Mouse (Mus musculus) limb, embryonic 14.5 days (tissue): ENCODE results near the gene Ints5. TPM values are rescaled to one million over a fixed set of nuclear protein-coding genes. Genes with fewer than 3 reads are reported as not detected.
A peak's percentile ranks its signal among the peaks of the same experiment; 100 is the strongest.

Experiments used
- ATAC-seq: fragments of 200-750 bp; cut with Nextera tagmentation; 2 replicates; pipeline ENCODE4 v1.8.0; 2017; ENCODE audit warnings: low read depth, moderate number of reproducible peaks, moderate TSS enrichment; ENCODE audit not compliant: low FRiP score
- DNase-seq: peaks from one replicate; pipeline ENCODE4 v3.0.0-alpha.2; 2015; ENCODE audit warnings: low spot score
- H3K27ac ChIP-seq: fragments of 300-500 bp; sonication (generic); replicated peaks from 2 replicates; pipeline ENCODE4 v1.5.1; 2014; ENCODE audit warnings: low read depth, mild to moderate bottlenecking, low read length, moderate library complexity, mixed read lengths
- H3K27me3 ChIP-seq: fragments of 300-500 bp; sonication (generic); 2 replicates; pipeline ENCODE4 v1.6.1; 2014; ENCODE audit warnings: low read length, mixed read lengths; ENCODE audit not compliant: control insufficient read depth, insufficient read depth
- H3K36me3 ChIP-seq: fragments of 300-500 bp; sonication (generic); 2 replicates; pipeline ENCODE4 v1.6.1; 2014; ENCODE audit warnings: mild to moderate bottlenecking, low read length, moderate library complexity, mixed read lengths; ENCODE audit not compliant: control insufficient read depth, insufficient read depth
- H3K4me1 ChIP-seq: fragments of 300-500 bp; sonication (generic); 2 replicates; pipeline ENCODE4 v1.6.1; 2014; ENCODE audit warnings: antibody characterized with exemption, low read length, mixed read lengths; ENCODE audit not compliant: control insufficient read depth, insufficient read depth
- H3K4me2 ChIP-seq: fragments of 300-500 bp; sonication (generic); replicated peaks from 2 replicates; pipeline ENCODE4 v1.6.1; 2014; ENCODE audit warnings: low read depth, mild to moderate bottlenecking, low read length, moderate library complexity; ENCODE audit not compliant: severe bottlenecking
- H3K4me3 ChIP-seq: fragments of 300-500 bp; sonication (generic); replicated peaks from 2 replicates; pipeline ENCODE4 v1.5.1; 2014; ENCODE audit warnings: low read length
- H3K9ac ChIP-seq: fragments of 300-500 bp; sonication (generic); 2 replicates; pipeline ENCODE4 v1.6.1; 2014; ENCODE audit warnings: mild to moderate bottlenecking, low read depth, low read length, moderate library complexity; ENCODE audit not compliant: severe bottlenecking
- H3K9me3 ChIP-seq: fragments of 300-500 bp; sonication (generic); 2 replicates; pipeline ENCODE4 v1.6.1; 2016; ENCODE audit warnings: low read length; ENCODE audit not compliant: control insufficient read depth
- POLR2A ChIP-seq: fragments of 200-500 bp; IDR thresholded peaks from 2 replicates; pipeline ENCODE4 v1.8.0; 2012; ENCODE audit warnings: inconsistent platforms, mild to moderate bottlenecking, moderate library complexity, borderline replicate concordance; ENCODE audit not compliant: insufficient read depth, insufficient read length; ENCODE audit errors: extremely low read depth
- WGBS: fragments of 180-500 bp; shearing (Covaris S2); extraction: QIAGEN DNeasy Blood & Tissue Kit; methylation state at CpG from one replicate; pipeline ENCODE4 v1.1.7; 2014; 5-methylcytosine and 5-hydroxymethylcytosine counted together
- polyA plus RNA-seq, 2 experiments: library from polyadenylated mRNA; depleted of rRNA in 1 of 2; stranded (reverse) in 1 of 2; unstranded in 1 of 2; fragments of >200 nt; fragmentation: Nextera tagmentation in 1 of 2; extraction: Ambion mirVana in 1 of 2; gene quantifications; 2 replicates each; pipeline versions ENCODE4 v1.2.1 to v1.2.3; 2012 to 2014

The Ints5 gene
- polyA plus RNA-seq, 2 experiments: 33.4 to 34.5 TPM

- Histone ChIP-seq H3K36me3 (peaks cover 47% of the 10 kb centered on the region), H3K9me3 (no peaks in the 10 kb centered on the region), H3K9ac (peak overlapping the region; percentile 91), H3K4me3 (peak overlapping the region; percentile 95), H3K27me3 (no peaks in the 10 kb centered on the region), H3K4me2 (peak overlapping the region; percentile 86), H3K27ac (peak overlapping the region; percentile 78), H3K4me1 (peaks cover 16% of the 10 kb centered on the region)
- ATAC-seq (no peak), DNase-seq (no peak)
- WGBS: 3% methylated on average over 13 of the region's 13 CpGs
- no peak for TF ChIP-seq POLR2A
Measured at GRCm38 (mm10) chr19:8898576-8898975, 5.8 kb downstream of the Ints5 start.

GRCm38 (mm10) chr19:8899079-8899478, 6.3 kb downstream of the Ints5 start:
- Histone ChIP-seq H3K27ac (0 out of 2 replicates have a peak overlapping the region, but pooled peaks have one; percentile 78), H3K9me3 (no peaks in the 10 kb centered on the region), H3K4me3 (peak overlapping the region; percentile 95), H3K36me3 (peaks cover 52% of the 10 kb centered on the region), H3K4me1 (peaks cover 13% of the 10 kb centered on the region), H3K4me2 (peak overlapping the region; percentile 86), H3K9ac (peak overlapping the region; percentile 91), H3K27me3 (no peaks in the 10 kb centered on the region)
- no peak for ATAC-seq
- TF ChIP-seq POLR2A: no peak
- 25% methylated on average over 3 of the region's 3 CpGs for whole genome bisulfite sequencing
- DNase-seq: no peak

GRCm38 (mm10) chr19:8903412-8903811, 10.6 kb downstream of the Ints5 start:
- Histone ChIP-seq H3K36me3 (peaks cover 66% of the 10 kb centered on the region), H3K27ac (no peak overlapping the region), H3K9ac (no peak overlapping the region), H3K4me3 (no peak overlapping the region), H3K27me3 (no peaks in the 10 kb centered on the region), H3K9me3 (no peaks in the 10 kb centered on the region), H3K4me1 (peaks cover 8% of the 10 kb centered on the region), H3K4me2 (no peak overlapping the region)
- ATAC-seq (no peak), DNase-seq (no peak)
- 95% methylated on average over 5 of the region's 5 CpGs for WGBS
- no peak for TF ChIP-seq POLR2A

DNA sequence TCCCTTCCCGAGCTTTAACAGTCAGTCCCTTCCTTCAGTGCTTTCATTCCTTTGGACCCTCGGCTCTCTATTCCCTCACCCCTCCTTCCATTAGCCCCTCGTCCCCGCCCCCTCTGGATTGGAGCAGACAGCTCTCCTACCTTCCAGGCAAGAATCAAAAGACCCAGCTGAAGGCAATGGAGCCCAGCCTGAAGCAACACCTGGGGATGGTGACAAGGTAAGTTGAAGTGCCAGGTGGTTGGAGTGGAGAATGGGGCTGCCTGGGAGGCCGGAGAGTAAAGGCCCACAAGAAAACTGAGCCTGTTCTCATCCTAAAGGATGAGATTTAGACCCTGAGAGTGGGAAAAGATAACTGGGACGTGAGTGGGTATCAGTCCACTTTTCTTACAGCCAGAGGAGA, 15.7 kb downstream of the Ints5 start:
- no peak for TF ChIP-seq POLR2A
- no peak overlapping the region for H3K27ac ChIP-seq
- H3K4me1 ChIP-seq: no peaks in the 10 kb centered on the region
- H3K9me3 ChIP-seq: no peaks in the 10 kb centered on the region
- peaks cover 97% of the 10 kb centered on the region for H3K36me3 ChIP-seq
- H3K4me3 ChIP-seq: no peak overlapping the region
- ATAC-seq (no peak), DNase-seq (no peak)
- no peak overlapping the region for H3K4me2 ChIP-seq
- H3K27me3 ChIP-seq: no peaks in the 10 kb centered on the region
- 85% methylated on average over 6 of the region's 6 CpGs for WGBS
- no peak overlapping the region for H3K9ac ChIP-seq

- H3K36me3 ChIP-seq: peaks cover 98% of the 10 kb centered on the region
- no peak overlapping the region for H3K4me2 ChIP-seq
- no peak overlapping the region for H3K4me3 ChIP-seq
- DNase-seq (no peak), ATAC-seq (no peak)
- H3K27me3 ChIP-seq: no peaks in the 10 kb centered on the region
- H3K9me3 ChIP-seq: no peaks in the 10 kb centered on the region
- no peak for TF ChIP-seq POLR2A
- H3K9ac ChIP-seq: no peak overlapping the region
- 95% methylated on average over 5 of the region's 5 CpGs for WGBS
- no peaks in the 10 kb centered on the region for H3K4me1 ChIP-seq
- no peak overlapping the region for H3K27ac ChIP-seq
Measured at GRCm38 (mm10) chr19:8911810-8912209, 19.0 kb downstream of the Ints5 start.

DNA sequence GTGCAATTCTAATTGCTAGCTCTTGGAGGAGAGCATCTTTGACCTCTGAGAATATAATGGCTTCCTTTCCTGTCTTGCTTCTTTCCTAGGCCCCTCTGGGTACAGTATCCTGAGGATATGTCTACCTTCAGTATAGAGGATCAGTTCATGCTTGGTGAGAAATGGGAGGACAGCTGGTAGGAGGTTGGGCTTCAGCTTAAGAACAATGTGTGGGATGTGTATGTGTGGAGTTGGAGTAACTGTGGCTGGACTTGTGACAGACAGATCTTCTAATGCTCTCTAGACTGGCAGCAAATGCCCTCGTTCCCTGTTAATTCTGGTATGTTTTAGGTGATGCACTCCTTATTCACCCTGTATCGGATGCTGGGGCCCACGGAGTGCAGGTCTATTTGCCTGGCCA, 21.4 kb downstream of the Ints5 start:
- 93% methylated on average over 3 of the region's 3 CpGs for WGBS
- TF ChIP-seq POLR2A: no peak

More for the DNA sequence above, 21.4 kb downstream of the Ints5 start:
- DNase-seq (no peak), ATAC-seq (no peak)
- Histone ChIP-seq H3K4me3 (no peak overlapping the region), H3K9me3 (no peaks in the 10 kb centered on the region), H3K27me3 (no peaks in the 10 kb centered on the region), H3K27ac (no peak overlapping the region), H3K4me1 (no peaks in the 10 kb centered on the region), H3K36me3 (peaks cover 83% of the 10 kb centered on the region), H3K9ac (no peak overlapping the region), H3K4me2 (no peak overlapping the region)
